Mouse (Mus musculus): Measurements from ENCODE around the gene Snx1. TPM values are rescaled to one million over a fixed set of nuclear protein-coding genes. Genes with fewer than 3 reads are reported as not detected.

Gene Snx1
- total RNA-seq, 2 experiments from 2014 or later: 68.5 to 70.6 TPM

GRCm38 (mm10) chr9:66053620-66054019 lies 72.8 kb downstream of the Snx1 start:
- no peak for DNase-seq (ENCODE audit: low spot score in 2 of 2)

DNA sequence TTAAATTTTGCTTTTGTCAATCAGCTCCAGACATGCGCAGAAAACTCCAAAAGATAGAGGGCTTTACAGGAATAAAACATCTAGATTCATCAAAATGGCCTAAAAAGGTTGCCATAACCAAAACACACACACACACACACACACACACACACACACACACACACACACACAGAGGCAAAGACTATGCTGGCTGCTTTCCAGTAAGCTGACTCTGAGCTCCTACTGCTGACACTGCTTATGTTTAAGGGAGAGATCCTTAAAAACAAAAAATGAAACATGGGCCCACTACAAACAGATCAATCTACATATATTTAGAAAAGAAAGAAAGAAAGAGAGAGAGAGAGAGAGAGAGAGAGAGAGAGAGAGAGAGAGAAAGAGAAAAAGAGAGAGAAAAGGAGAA lies 73.7 kb downstream of the Snx1 start:
- no peak for DNase-seq (ENCODE audit: low spot score in 2 of 2)

DNA sequence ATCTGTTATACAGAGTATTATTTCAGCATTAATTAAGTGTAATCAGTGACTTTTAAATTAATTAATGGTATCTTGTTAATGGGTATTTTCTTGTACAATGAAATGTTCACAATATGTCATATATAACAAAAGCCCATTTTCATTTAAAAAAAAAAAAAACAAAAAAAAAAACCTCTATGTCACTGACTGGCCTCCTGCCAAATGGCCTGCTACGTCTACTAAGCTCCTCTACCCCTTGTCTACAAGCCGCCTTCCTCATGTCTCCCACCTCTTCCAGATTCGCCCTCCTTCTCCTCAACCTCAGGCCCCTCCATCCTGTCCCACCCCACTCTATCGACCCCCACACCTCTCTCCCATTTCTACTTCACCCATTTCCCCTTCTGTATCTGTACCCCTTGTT lies 74.9 kb downstream of the Snx1 start:
- DNase-seq (ENCODE audit: low spot score in 2 of 2): no peak

GRCm38 (mm10) chr9:66049931-66050601 lies 76.3 kb downstream of the Snx1 start:
- DNase-seq (ENCODE audit: low spot score in 2 of 2): no peak

DNA sequence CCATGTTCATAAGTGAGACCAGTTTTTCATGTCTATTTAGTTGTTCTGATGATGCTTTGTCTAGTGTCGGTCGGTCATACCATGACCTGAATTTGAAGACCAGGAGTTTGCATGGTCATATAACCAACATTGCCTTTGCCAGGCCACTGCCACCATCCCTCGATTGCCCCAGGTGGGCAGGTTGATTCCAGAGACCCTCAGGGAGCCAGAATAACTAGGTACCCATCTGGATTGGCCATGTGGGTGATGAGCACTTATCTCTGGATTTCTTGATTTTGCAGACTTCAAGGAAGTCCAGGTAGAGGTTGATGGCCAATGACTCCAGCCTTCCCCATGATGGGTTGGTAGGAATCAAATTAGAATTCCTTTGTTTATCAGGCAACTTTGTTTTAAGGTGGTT lies 83.1 kb downstream of the Snx1 start:
- DNase-seq (ENCODE audit: low spot score in 2 of 2): no peak

GRCm38 (mm10) chr9:66042331-66042730 lies 84.1 kb downstream of the Snx1 start:
- DNase-seq (ENCODE audit: low spot score in 2 of 2): no peak

- DNase-seq (ENCODE audit: low spot score in 2 of 2): peak in 1 of 2 experiments; percentile 38
Measured at GRCm38 (mm10) chr9:66040801-66041200, 85.6 kb downstream of the Snx1 start.

DNA sequence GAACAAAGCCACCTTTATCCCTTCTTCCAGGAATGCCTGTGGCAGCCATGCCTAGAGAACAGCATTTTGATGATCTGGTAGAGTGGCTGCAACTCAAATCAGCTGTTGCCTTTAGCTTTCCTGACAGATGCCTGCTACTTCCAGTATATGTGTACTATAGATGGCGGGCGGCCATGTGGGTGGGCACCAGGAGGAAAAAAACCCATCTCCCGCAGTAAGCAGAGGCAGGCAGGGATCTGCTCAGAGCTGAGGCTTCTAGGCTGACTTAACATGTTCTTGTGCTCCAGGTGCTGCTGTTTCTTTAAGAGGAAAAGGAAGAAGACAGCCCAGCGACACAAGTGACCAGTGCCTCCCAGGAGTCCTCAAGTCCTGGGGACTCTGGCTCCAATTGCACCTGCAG lies 87.1 kb downstream of the Snx1 start:
- no peak for DNase-seq (ENCODE audit: low spot score in 2 of 2)

GRCm38 (mm10) chr9:66038581-66038980 lies 87.8 kb downstream of the Snx1 start:
- no peak for DNase-seq (ENCODE audit: low spot score in 2 of 2)

Other genes starting within 250 kb of the Snx1 start
- 1 to 10 TPM; 1.5 to 3.7 TPM for gene Pclaf, start 236.3 kb downstream of the Snx1 start, total RNA-seq (2021)
- gene Trip4, start 217.8 kb downstream of the Snx1 start, total RNA-seq (2021): 10 to 100 TPM; 39.5 to 42.6 TPM
- 10 to 100 TPM; 45.4 to 46.0 TPM for gene Csnk1g1, start 217.7 kb downstream of the Snx1 start, total RNA-seq (2021)
- 100 to 1,000 TPM; 252 to 276 TPM for gene Ppib, start 66.4 kb downstream of the Snx1 start, total RNA-seq (2021)
- gene Snx22, start 56.9 kb downstream of the Snx1 start, total RNA-seq (2021): 1 to 10 TPM; 7.2 to 9.0 TPM
- 10 to 100 TPM; 25.7 to 26.2 TPM for gene Ciao2a, start within 50 bp of the Snx1 start, total RNA-seq (2021)
- 1 to 10 TPM in 1 of 2 experiments, under 1 TPM in 1; 0.71 to 1.1 TPM for gene Dapk2, start 31.6 kb upstream of the Snx1 start, total RNA-seq (2021)
- 100 to 1,000 TPM; 112 to 128 TPM for gene Herc1, start 223.9 kb upstream of the Snx1 start, total RNA-seq (2021)